Mouse (Mus musculus): ENCODE measurements around the gene Ptprg.

DNA sequence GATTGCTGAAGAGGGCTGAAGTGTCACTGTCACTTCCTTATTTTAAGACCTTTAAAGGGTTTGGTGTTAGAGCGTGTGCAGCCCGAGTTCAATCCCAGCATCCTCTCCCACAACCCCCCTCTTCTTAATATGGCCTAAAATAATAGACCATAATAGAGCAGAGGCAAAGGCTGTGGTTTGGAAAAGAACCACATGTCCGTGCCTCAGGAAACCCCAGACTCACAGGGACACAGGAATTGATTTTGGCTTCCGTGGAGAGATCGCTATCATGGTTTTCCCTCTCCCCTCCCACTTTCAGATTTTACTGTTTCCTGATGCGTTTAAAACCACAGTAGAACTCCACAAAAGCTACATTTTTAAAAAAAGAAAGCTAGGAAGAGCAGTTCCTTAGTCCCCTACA, 104.0 kb downstream of the Ptprg start:
- TF ChIP-seq CTCF (IDR thresholded peaks at IDR 0.05), result no peak
- no peak for TF ChIP-seq POLR2A (IDR thresholded peaks at IDR 0.05; ENCODE audit: insufficient read depth, low read depth, low read length)
- TF ChIP-seq EP300 (IDR thresholded peaks at IDR 0.05; ENCODE audit: insufficient read depth, low read depth, low read length), result peak; percentile 62; the same call in 1 of the 2 replicates
